Mouse (Mus musculus): ENCODE measurements around the gene Iqcf4. TPM values are rescaled to one million over a fixed set of nuclear protein-coding genes. Genes with fewer than 3 reads are reported as not detected.

Iqcf4 gene
- polyA plus RNA-seq, 1 experiment from 2014 or later: not detected

- Histone ChIP-seq H3K4me1 (replicated peaks) (no peaks in the 10 kb centered on the region), H3K9me3 (no peaks in the 10 kb centered on the region), H3K4me3 (no peak overlapping the region), H3K4me2 (no peak overlapping the region), H3K9ac (no peak overlapping the region), H3K36me3 (no peaks in the 10 kb centered on the region), H3K27me3 (no peaks in the 10 kb centered on the region), H3K27ac (replicated peaks) (no peak overlapping the region)
- WGBS: 85% methylated on average over 2 of the region's 2 CpGs
- ATAC-seq (ENCODE audit: low read depth): no peak
Measured at GRCm38 (mm10) chr9:106576112-106576511, 5.3 kb upstream of the Iqcf4 start.

GRCm38 (mm10) chr9:106573366-106573765, 2.6 kb upstream of the Iqcf4 start:
- 91% methylated on average over 5 of the region's 5 CpGs for WGBS

GRCm38 (mm10) chr9:106572186-106572585, 1.4 kb upstream of the Iqcf4 start:
- H3K9ac ChIP-seq: no peak overlapping the region
- ATAC-seq (ENCODE audit: low read depth): no peak
- no peaks in the 10 kb centered on the region for H3K36me3 ChIP-seq
- H3K9me3 ChIP-seq: no peaks in the 10 kb centered on the region
- WGBS: 91% methylated on average over 2 of the region's 2 CpGs
- no peak overlapping the region for H3K4me3 ChIP-seq
- H3K27me3 ChIP-seq: no peaks in the 10 kb centered on the region
- H3K4me1 ChIP-seq (replicated peaks): no peaks in the 10 kb centered on the region
- no peak overlapping the region for H3K27ac ChIP-seq (replicated peaks)
- no peak overlapping the region for H3K4me2 ChIP-seq

More at GRCm38 (mm10) chr9:106573366-106573765, 2.6 kb upstream of the Iqcf4 start:
- no peak overlapping the region for H3K4me3 ChIP-seq
- no peak overlapping the region for H3K4me2 ChIP-seq
- no peaks in the 10 kb centered on the region for H3K9me3 ChIP-seq
- H3K9ac ChIP-seq: no peak overlapping the region
- no peaks in the 10 kb centered on the region for H3K4me1 ChIP-seq (replicated peaks)
- no peak for ATAC-seq (ENCODE audit: low read depth)
- H3K36me3 ChIP-seq: no peaks in the 10 kb centered on the region
- no peak overlapping the region for H3K27ac ChIP-seq (replicated peaks)
- H3K27me3 ChIP-seq: no peaks in the 10 kb centered on the region

- no peaks in the 10 kb centered on the region for H3K27me3 ChIP-seq
- no peaks in the 10 kb centered on the region for H3K9me3 ChIP-seq
- H3K36me3 ChIP-seq: no peaks in the 10 kb centered on the region
- H3K4me1 ChIP-seq (replicated peaks): no peaks in the 10 kb centered on the region; the same call in 1 of the 2 replicates
- no peak overlapping the region for H3K4me2 ChIP-seq
- WGBS: 45% methylated on average over 11 of the region's 11 CpGs
- no peak overlapping the region for H3K27ac ChIP-seq (replicated peaks)
- H3K4me3 ChIP-seq: no peak overlapping the region
- no peak overlapping the region for H3K9ac ChIP-seq
- no peak for ATAC-seq (ENCODE audit: low read depth)
Measured at GRCm38 (mm10) chr9:106566437-106566836, 4.4 kb downstream of the Iqcf4 start.

- Histone ChIP-seq H3K36me3 (no peaks in the 10 kb centered on the region), H3K27ac (replicated peaks) (no peak overlapping the region), H3K9ac (no peak overlapping the region), H3K4me3 (no peak overlapping the region), H3K4me1 (replicated peaks) (no peaks in the 10 kb centered on the region; the same call in 1 of the 2 replicates), H3K4me2 (no peak overlapping the region), H3K27me3 (no peaks in the 10 kb centered on the region), H3K9me3 (no peaks in the 10 kb centered on the region)
- ATAC-seq (ENCODE audit: low read depth): no peak
- 78% methylated on average over 8 of the region's 8 CpGs for WGBS
Measured at GRCm38 (mm10) chr9:106564025-106564424, 6.8 kb downstream of the Iqcf4 start.

GRCm38 (mm10) chr9:106562291-106562690, 8.5 kb downstream of the Iqcf4 start:
- no peaks in the 10 kb centered on the region for H3K9me3 ChIP-seq
- no peak overlapping the region for H3K4me2 ChIP-seq
- no peak overlapping the region for H3K27ac ChIP-seq (replicated peaks)
- H3K27me3 ChIP-seq: no peaks in the 10 kb centered on the region
- no peaks in the 10 kb centered on the region; the same call in 1 of the 2 replicates for H3K4me1 ChIP-seq (replicated peaks)
- no peak overlapping the region for H3K4me3 ChIP-seq
- ATAC-seq (ENCODE audit: low read depth): no peak
- no peak overlapping the region for H3K9ac ChIP-seq
- 91% methylated on average over 11 of the region's 11 CpGs for WGBS
- H3K36me3 ChIP-seq: no peaks in the 10 kb centered on the region

GRCm38 (mm10) chr9:106561531-106561930, 9.3 kb downstream of the Iqcf4 start, which contains the start of gene Iqcf3:
TSS of gene Iqcf3 (minus strand) at chr9:106561631.
- H3K4me2 ChIP-seq: no peak within 1 kb of the TSS
- WGBS: 96% methylated on average over 5 of the region's 5 CpGs
- H3K4me3 ChIP-seq: no peak within 1 kb of the TSS
- H3K36me3 ChIP-seq: no peaks in the 10 kb centered on the region
- H3K4me1 ChIP-seq (replicated peaks): no peaks in the 10 kb centered on the region; the same call in 1 of the 2 replicates
- H3K9me3 ChIP-seq: no peaks in the 10 kb centered on the region
- H3K9ac ChIP-seq: no peak within 1 kb of the TSS
- no peaks in the 10 kb centered on the region for H3K27me3 ChIP-seq
- ATAC-seq (ENCODE audit: low read depth): no peak
- H3K27ac ChIP-seq (replicated peaks): no peak within 1 kb of the TSS

GRCm38 (mm10) chr9:106534975-106535374, 35.8 kb downstream of the Iqcf4 start:
- H3K4me3 ChIP-seq: no peak overlapping the region
- WGBS: 92% methylated on average over 11 of the region's 11 CpGs
- no peaks in the 10 kb centered on the region for H3K27me3 ChIP-seq
- H3K4me2 ChIP-seq: no peak overlapping the region
- H3K4me1 ChIP-seq (replicated peaks): no peaks in the 10 kb centered on the region
- no peaks in the 10 kb centered on the region for H3K9me3 ChIP-seq
- ATAC-seq (ENCODE audit: low read depth): no peak
- no peak overlapping the region for H3K9ac ChIP-seq
- no peaks in the 10 kb centered on the region for H3K36me3 ChIP-seq
- H3K27ac ChIP-seq (replicated peaks): no peak overlapping the region

- WGBS: 89% methylated on average over 7 of the region's 7 CpGs
- H3K27me3 ChIP-seq: no peaks in the 10 kb centered on the region
- ATAC-seq (ENCODE audit: low read depth): no peak
- no peaks in the 10 kb centered on the region for H3K9me3 ChIP-seq
- H3K27ac ChIP-seq (replicated peaks): no peak overlapping the region
- H3K9ac ChIP-seq: no peak overlapping the region
- no peaks in the 10 kb centered on the region for H3K36me3 ChIP-seq
- no peaks in the 10 kb centered on the region for H3K4me1 ChIP-seq (replicated peaks)
- H3K4me3 ChIP-seq: no peak overlapping the region
- no peak overlapping the region for H3K4me2 ChIP-seq
Measured at GRCm38 (mm10) chr9:106534296-106534695, 36.5 kb downstream of the Iqcf4 start.

- 30% methylated on average over 3 of the region's 3 CpGs for WGBS
- no peak for ATAC-seq (ENCODE audit: low read depth)
- Histone ChIP-seq H3K27me3 (no peaks in the 10 kb centered on the region), H3K9ac (no peak overlapping the region), H3K9me3 (no peaks in the 10 kb centered on the region), H3K36me3 (no peaks in the 10 kb centered on the region), H3K4me1 (replicated peaks) (no peaks in the 10 kb centered on the region), H3K4me2 (no peak overlapping the region), H3K27ac (replicated peaks) (no peak overlapping the region), H3K4me3 (no peak overlapping the region)
Measured at GRCm38 (mm10) chr9:106531833-106532232, 39.0 kb downstream of the Iqcf4 start.

GRCm38 (mm10) chr9:106519909-106520308, 50.9 kb downstream of the Iqcf4 start:
- H3K4me1 ChIP-seq (replicated peaks): no peaks in the 10 kb centered on the region
- H3K9ac ChIP-seq: no peak overlapping the region
- WGBS: 76% methylated on average over 8 of the region's 8 CpGs
- no peaks in the 10 kb centered on the region for H3K36me3 ChIP-seq
- no peak for ATAC-seq (ENCODE audit: low read depth)
- H3K9me3 ChIP-seq: no peaks in the 10 kb centered on the region
- H3K4me2 ChIP-seq: no peak overlapping the region
- no peaks in the 10 kb centered on the region for H3K27me3 ChIP-seq
- H3K27ac ChIP-seq (replicated peaks): no peak overlapping the region
- no peak overlapping the region for H3K4me3 ChIP-seq

GRCm38 (mm10) chr9:106519433-106519832, 51.4 kb downstream of the Iqcf4 start:
- Histone ChIP-seq H3K27me3 (no peaks in the 10 kb centered on the region), H3K4me2 (no peak overlapping the region), H3K9me3 (no peaks in the 10 kb centered on the region), H3K4me1 (replicated peaks) (no peaks in the 10 kb centered on the region), H3K27ac (replicated peaks) (no peak overlapping the region), H3K4me3 (no peak overlapping the region), H3K36me3 (no peaks in the 10 kb centered on the region), H3K9ac (no peak overlapping the region)
- 78% methylated on average over 2 of the region's 2 CpGs for WGBS
- ATAC-seq (ENCODE audit: low read depth): no peak
